Mouse (Mus musculus): ENCODE data around the gene Shtn1. TPM values are rescaled to one million over a fixed set of nuclear protein-coding genes. Genes with fewer than 3 reads are reported as not detected.

Shtn1 gene
- total RNA-seq, 1 experiment from 2014 or later = 19.1 TPM

DNA sequence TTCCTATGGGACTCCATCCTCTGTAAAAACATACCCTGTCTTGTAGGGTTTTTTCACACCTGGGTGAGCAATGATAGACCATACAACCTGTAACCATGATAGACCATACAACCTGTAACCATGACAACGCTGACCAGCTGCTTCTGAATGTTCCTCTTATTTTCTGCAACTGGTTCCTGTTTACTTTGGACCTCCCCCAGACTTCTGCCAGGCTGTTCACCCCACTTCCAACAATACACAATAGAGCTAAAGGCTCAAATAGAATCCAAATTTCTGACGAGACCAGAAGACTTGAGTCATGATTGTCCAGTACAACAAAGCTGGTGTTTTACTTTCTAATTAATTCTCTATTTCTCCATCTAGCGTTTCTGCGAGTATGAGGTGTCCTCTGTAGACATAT, 23.8 kb downstream of the Shtn1 start:
- DNase-seq = no peak

DNA sequence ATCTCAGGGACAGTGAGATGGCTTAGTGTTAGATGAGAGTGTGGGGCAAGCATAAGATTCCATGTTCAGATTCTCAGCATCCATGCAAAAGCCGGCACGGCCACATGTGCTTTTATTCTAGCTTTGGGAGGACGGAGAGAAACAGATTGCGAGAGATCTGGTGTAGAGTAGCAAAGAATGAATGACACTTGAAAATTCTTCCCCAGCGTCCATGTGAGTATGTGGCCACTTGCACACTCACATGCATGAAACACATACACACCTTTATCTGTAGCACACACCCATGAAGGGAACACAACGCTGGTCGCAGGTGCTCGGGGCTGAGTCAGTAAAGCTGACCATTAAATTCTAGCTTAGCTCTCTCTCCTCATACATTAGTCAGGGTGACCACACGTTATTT, 24.3 kb downstream of the Shtn1 start:
- no peak for DNase-seq

DNA sequence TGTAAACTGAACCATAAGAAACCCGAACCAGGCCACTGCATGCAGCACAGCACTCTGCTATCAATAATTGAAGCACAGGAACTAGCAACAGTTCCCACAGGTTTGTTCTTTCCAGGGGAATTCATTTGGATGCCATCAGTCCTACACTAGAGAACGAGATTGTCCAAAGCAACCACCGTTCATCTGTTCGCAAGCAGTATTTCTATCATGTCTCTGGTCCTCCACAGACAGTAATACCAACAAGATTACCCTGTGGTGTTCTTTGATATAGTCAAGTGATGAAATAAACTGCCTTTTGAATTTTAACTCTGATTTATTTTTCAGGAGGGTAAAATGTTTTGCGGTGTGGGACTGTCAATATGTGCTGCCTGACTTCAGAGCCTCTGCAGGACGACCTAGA, 27.0 kb downstream of the Shtn1 start:
- DNase-seq = no peak

DNA sequence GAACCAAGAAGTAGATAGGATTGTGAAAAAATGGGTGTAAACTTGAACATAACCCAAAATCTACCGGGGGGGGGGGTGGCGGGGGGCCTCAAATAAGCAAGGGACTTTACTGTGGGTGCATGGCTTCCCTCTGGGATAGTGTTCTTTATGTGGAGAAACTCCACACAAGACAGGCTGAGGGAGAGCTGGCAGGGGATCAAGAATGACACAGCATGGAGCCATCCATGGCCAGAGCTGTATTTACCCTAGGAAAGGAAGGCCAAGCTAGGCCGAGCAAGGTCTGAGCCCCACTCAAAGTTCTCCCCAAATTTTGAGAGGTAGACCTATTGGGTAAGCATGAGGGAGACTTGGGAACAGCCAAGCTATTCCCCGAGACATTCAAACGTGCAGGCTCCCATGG, 28.4 kb downstream of the Shtn1 start:
- DNase-seq = no peak

DNA sequence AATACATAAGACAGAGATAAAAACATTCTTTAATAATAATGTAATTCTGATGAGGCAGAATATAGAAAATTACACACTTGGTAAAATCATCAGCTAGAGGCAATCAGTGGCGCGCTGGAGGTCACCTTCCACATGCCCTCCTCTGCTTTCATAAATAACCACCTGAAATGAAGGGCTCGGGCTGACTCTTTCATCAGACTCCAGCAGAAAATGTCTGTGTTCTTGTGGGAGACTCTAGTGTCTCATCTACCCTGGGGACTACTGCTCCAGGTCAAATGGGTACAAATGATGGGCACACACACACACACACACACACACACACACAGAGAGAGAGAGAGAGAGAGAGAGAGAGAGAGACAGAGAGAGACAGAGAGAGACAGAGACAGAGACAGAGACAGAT, 34.8 kb downstream of the Shtn1 start:
- no peak for DNase-seq

- no peak for DNase-seq
These were observed 37.1 kb downstream of the Shtn1 start for GRCm38 (mm10) chr19:59038793-59039192.

DNA sequence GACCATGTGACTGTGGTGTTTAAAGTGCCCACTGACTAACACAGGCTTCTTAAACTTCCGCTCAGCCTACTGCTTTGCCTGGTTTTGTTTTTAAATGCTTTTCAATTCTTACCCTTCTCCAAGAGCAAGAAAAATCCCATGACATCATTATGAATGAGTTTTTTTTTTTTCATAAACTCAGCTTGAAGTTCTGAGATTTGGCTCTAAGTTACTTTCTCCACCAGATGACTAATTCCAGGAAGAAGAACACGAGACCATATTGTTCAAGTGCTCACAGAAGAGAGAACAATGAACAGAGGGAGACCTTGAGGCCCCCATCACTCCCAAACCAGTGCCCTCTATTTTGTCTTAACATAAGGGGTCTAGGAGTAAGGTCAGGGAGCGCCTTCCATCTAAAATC, 39.1 kb downstream of the Shtn1 start:
- no peak for DNase-seq

- no peak for DNase-seq
These were observed 42.7 kb downstream of the Shtn1 start for GRCm38 (mm10) chr19:59033241-59033640.

DNA sequence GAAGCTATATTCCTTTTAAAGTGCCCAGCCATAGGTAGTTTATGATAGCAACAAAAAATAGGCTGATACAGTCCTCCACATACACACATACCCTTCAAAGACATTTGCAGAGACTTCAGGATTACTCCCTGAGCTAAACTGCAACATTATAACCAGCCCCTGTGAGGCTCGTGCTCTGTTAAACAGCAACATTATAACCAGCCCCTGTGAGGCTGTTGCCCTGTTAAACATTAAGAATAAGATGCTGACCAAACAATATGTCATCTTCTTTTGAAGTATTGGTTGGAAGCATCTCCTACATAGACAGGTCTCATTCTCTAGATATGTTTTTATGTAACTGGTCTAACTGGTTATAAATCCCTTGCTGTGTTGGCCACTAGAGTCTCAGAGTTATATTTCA, 45.7 kb downstream of the Shtn1 start:
- DNase-seq = no peak

DNA sequence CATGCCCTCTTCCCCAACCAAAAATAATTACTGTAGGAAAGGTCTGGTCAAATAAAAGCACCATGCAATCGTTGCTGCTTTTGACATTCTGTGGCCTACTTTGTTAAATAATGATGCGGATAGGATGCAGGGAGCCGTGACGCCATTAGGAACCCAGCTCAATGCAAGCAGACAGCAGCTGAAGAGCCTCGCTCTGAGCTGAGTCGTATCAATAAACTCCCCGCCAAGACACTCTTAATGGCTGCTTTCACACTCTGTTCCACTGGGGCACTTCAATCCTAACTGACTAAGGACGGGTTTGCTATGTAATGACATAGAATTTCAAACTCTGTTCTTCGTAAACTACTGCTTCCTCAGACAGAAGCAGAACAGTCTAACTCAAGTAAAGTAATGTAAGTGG, 46.9 kb downstream of the Shtn1 start:
- no peak for DNase-seq

- no peak for DNase-seq
These were observed 47.8 kb downstream of the Shtn1 start for GRCm38 (mm10) chr19:59028130-59028529.

DNA sequence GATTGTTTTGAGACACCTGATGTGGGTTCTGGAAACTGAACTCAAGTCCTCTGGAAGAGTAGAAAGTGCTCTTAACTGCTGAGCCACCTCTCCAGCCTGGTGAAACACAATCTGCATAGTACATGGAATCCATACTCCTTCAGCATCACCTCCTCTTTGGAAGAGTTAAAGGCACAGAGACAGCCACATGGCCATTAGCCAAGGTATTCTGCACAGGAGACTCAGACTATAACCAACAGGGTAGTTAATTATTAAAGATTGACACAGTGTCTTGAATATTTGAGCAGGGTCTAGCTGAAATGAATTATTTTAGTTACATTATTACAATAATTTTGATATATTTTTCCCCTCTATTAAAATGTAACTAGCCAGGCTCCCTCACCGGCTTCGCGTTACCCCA, 52.0 kb downstream of the Shtn1 start:
- DNase-seq = no peak

- no peak for DNase-seq
These were observed 54.3 kb downstream of the Shtn1 start for GRCm38 (mm10) chr19:59021644-59022043.

DNA sequence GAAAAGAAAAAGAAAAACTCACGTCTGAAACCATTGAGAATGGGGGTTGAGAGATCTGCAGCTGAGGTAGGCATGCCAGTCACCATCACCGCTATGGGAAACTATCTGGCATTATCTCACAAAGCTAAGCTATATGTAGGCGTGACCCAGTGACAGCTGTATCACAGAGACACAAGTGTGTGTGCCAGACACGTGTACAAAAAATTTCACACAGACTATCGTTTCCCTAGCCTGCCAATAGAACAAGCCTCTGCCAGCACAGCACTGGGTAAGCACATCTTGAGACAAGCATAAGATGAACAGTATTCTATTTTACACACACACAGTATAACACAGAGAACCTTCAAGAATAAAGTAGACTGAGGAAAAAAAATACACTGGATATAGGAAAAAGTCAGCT, 65.1 kb downstream of the Shtn1 start:
- no peak for DNase-seq

DNA sequence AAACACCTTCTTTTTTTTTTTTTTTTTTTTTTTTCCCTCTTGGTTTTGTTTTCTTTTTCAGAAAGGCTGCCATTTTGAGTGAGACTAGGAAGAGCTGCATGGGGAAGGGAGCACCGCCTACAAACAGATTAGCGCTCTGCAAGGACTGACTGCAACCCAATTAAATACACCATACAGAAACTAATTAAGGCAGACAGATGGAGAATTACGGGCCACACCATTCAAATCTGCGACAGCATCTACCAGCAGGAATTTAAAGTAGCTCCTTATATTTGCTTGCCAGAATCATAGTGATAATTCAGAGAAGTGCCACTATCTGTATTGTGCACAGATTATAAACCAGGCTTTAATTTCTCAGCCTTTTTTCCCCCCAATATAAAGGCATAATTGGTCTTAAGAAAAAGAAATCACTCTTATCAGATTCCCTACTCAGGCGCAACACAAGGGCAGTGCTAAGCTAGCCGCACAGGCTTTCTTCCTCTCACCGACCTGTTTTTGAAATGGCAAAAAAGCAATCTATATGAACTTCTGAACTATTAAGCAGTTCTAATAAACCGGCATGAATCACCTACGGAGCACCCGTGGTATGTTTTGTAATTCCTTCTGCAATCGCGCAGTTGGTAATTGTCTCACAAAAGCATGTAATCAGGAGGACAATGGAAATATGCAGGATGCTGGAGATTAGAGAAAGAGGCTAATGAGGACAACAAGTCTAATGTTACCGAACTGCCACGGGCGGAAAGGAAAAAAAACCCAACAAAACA, 69.1 kb downstream of the Shtn1 start:
- DNase-seq = no peak

DNA sequence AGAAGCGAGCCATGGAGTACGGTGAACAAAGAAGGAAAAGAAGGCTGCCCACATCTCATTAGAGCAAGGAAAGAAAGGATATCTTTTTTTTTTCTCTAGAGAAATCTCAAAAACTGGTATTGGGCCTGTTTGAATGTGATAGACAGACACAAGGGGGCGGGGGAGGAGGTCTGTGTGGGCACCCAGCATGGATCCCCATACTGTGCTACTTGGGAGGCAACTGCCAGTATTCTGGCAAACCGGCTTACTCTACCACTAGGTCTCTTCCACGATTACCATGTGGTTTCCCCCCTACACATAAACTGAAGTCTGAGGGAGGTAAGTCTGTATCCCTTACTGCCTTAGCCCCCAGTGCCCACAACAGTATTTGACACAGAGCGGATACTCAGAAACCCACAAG, 73.1 kb downstream of the Shtn1 start:
- DNase-seq = no peak

DNA sequence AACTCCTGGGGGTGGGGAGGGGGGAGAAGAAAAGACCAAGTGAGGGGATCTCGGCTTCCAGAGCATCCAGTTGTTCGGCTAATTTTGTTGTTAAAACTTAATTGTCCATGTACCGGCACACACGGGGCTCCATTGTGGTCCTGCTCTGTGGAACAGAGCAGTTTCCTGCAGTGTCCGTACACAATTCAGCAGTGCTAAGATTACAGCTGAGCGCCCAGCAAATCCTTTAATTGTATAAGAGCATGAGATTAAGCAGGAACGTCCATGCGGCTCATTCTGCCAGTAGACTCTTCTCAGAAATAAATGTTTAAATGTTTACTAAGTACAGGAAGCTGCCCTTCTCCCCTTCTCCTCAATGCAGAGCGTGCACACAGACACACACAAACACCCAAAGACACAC, 94.3 kb downstream of the Shtn1 start:
- DNase-seq = no peak

DNA sequence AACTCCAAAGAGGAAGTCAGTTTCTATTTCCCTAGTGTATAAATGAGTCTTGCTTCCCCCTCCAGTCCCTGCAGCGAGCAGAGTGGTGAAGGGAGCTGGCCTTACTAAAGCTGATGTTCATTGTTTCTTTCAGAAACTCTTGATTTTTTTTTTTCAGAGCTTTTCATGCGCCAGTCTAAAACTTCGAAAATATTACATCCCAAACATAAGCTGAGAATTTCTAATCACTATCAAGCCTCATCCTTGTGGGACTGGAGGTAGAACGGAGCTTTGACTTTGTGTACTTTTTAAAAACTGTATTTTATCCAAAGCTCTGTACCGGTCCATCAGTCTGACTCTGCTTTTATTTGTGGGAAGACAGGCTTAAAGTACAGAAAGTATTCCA, 95.9 kb downstream of the Shtn1 start:
- DNase-seq = no peak

DNA sequence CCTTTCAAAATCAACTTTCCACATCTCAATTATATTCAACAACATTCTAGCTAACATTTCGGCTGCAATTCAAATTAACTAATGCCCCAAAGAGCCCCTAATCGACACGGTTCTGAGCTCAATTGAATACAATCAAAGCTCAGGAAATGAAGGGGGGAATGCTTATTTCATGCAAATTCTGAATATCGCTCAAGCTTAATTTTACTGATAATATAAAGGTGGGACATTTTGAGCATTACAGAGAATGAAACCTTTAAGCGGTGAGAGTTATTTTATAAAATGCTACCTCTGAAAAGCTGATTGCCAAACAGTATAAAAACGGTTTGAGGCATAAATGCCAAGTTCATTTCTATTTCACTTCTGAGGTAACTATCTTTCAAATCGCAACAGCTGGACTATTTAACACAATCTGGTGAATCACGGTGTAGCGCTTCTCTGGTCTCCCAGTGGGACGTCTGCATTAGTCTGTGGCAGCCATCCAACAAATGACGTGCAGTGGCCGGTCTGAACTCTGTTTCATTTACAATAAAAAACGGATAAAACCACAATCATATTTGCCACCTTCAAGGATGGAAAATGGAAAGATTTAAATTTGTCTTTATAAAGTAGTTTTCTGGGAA, 96.4 kb downstream of the Shtn1 start:
- DNase-seq = peak; percentile 63

DNA sequence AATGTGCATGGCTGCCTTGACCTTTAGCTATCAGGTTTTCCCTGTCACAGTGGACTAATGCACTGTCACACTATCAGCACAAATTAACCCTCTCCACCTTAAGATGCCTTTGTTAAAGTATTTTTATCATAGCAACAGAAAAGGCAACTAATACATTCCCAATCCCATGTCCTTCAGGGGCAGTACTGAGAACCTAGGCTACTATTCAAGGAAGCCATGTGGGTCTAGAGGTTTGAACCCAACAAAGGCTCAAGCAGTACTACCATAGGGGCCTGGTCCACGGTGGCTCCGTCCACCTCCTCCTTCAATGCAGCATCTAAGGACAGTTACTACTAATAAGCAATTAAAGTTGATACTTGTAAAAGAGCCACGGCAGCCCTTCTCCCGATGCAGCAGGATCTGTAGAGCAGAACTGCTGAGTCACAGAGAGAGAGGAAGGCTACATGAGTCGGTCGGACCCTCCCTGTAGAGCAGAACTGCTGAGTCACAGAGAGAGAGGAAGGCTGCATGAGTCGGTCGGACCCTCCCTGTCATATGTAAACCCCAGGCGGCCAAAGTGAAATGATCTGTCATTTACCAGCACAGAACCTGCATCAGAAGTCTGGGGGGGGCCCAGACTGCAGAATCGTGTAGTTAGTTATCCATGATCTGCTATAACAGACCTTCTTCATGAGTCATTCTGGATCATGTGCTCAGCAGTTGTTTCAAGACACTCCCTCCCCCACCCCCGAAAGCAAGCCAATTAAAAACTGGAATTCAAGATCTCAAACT, 97.3 kb downstream of the Shtn1 start:
- DNase-seq = peak; percentile 22

- DNase-seq = no peak
These were observed 100.6 kb downstream of the Shtn1 start for GRCm38 (mm10) chr19:58975216-58975863.

DNA sequence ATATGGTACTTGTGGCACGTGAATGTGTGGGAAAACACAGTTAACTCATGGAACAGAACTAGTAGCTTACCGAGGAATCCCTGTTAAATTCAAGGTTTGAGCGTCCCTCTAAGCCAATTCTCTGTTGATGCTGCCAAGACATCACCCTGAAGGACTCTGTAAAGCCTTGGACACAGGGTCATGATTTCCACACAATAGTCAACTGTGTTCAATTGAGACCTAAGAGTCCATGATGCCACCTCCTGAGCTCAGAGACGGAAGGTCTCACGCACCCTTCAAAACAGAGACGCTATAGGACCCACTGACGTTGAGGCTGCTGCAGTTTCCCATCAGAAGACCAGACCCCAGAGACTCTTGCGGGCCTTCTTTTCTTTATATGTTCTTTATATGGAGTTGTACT, 101.8 kb downstream of the Shtn1 start:
- no peak for DNase-seq

- DNase-seq = no peak
These were observed 105.1 kb downstream of the Shtn1 start for GRCm38 (mm10) chr19:58970826-58971225.
